Mouse (Mus musculus) C2C12 (cell line): ENCODE results near the gene Anks1. TPM values are rescaled to one million over a fixed set of nuclear protein-coding genes. Genes with fewer than 3 reads are reported as not detected.
A peak's percentile ranks its signal among the peaks of the same experiment; 100 is the strongest.

Experiments
- H3K27me3 ChIP-seq: one replicate; pipeline ENCODE4 v1.6.1; 2011; ENCODE audit not compliant: control insufficient read depth, insufficient read depth, insufficient read length
- H3K36me3 ChIP-seq: one replicate; pipeline ENCODE4 v1.6.1; 2011; ENCODE audit not compliant: control insufficient read depth, insufficient read depth
- H3K4me3 ChIP-seq: one replicate; pipeline ENCODE4 v1.5.1; 2011; ENCODE audit warnings: mild to moderate bottlenecking, control low read depth; ENCODE audit not compliant: poor library complexity, insufficient read depth, severe bottlenecking
- H3K79me2 ChIP-seq: one replicate; pipeline ENCODE4 v1.6.1; 2011; ENCODE audit not compliant: control insufficient read depth, insufficient read depth
- H3K79me3 ChIP-seq: one replicate; pipeline ENCODE4 v1.6.1; 2011; ENCODE audit warnings: low read depth, control low read depth
- H3ac ChIP-seq: one replicate; pipeline ENCODE3; 2011; ENCODE audit warnings: low read depth; ENCODE audit not compliant: control insufficient read depth, insufficient read length
- CEBPB ChIP-seq: IDR thresholded peaks from one replicate; pipeline ENCODE4 v1.6.1; 2011; ENCODE audit warnings: low read depth, mild to moderate bottlenecking, control low read depth, moderate library complexity
- CTCF ChIP-seq: IDR thresholded peaks from one replicate; pipeline ENCODE4 v1.5.1; 2011; ENCODE audit not compliant: control insufficient read depth, insufficient read depth, insufficient read length
- FOSL1 ChIP-seq: IDR thresholded peaks from one replicate; pipeline ENCODE4 v1.8.0; 2011; ENCODE audit warnings: mild to moderate bottlenecking, low read length; ENCODE audit not compliant: poor library complexity, insufficient read depth, severe bottlenecking
- MAX ChIP-seq: IDR thresholded peaks from one replicate; pipeline ENCODE4 v1.6.1; 2011; ENCODE audit warnings: mild to moderate bottlenecking, control low read depth
- MYOD1 ChIP-seq: IDR thresholded peaks from one replicate; pipeline ENCODE4 v1.6.1; 2011; ENCODE audit warnings: low read depth; ENCODE audit not compliant: control insufficient read depth, insufficient read length
- MYOG ChIP-seq: IDR thresholded peaks from one replicate; pipeline ENCODE4 v1.6.1; 2011; ENCODE audit not compliant: control insufficient read depth, insufficient read length; ENCODE audit errors: extremely low read depth
- USF1 ChIP-seq: IDR thresholded peaks from one replicate; pipeline ENCODE4 v1.6.1; 2011; ENCODE audit warnings: low read depth, mild to moderate bottlenecking, control low read depth, moderate library complexity
- polyA plus RNA-seq: library from polyadenylated mRNA; unstranded; fragments of >200 nt; fragmentation: generic; extraction: Trizol; gene quantifications from one replicate; pipeline ENCODE4 v1.2.1, GENCODE M21; 2012; ENCODE audit warnings: missing spikeins

Anks1 gene
- polyA plus RNA-seq, 1 experiment, result 8.5 TPM

GRCm38 (mm10) chr17:28072730-28073129 is 163.6 kb downstream of the Anks1 start:
- Histone ChIP-seq H3K79me2 (no peaks in the 10 kb centered on the region), H3K4me3 (no peak overlapping the region), H3K27me3 (peaks cover 31% of the 10 kb centered on the region), H3K79me3 (no peaks in the 10 kb centered on the region), H3ac (no peak overlapping the region), H3K36me3 (no peaks in the 10 kb centered on the region)
- TF ChIP-seq FOSL1 (no peak), CEBPB (no peak), MAX (no peak), USF1 (no peak), MYOG (no peak), CTCF (no peak), MYOD1 (no peak)

- peaks cover 39% of the 10 kb centered on the region for H3K27me3 ChIP-seq
- no peaks in the 10 kb centered on the region for H3K79me3 ChIP-seq
- H3K79me2 ChIP-seq, result no peaks in the 10 kb centered on the region
- H3ac ChIP-seq, result no peak overlapping the region
- no peaks in the 10 kb centered on the region for H3K36me3 ChIP-seq
- no peak for TF ChIP-seq MAX
- no peak overlapping the region for H3K4me3 ChIP-seq
These were observed 165.4 kb downstream of the Anks1 start for GRCm38 (mm10) chr17:28074486-28074885.

- Histone ChIP-seq H3ac (no peak overlapping the region), H3K36me3 (no peaks in the 10 kb centered on the region), H3K79me3 (no peaks in the 10 kb centered on the region), H3K27me3 (peaks cover 47% of the 10 kb centered on the region), H3K4me3 (no peak overlapping the region), H3K79me2 (no peaks in the 10 kb centered on the region)
- TF ChIP-seq FOSL1 (no peak), CEBPB (no peak), USF1 (no peak), MYOD1 (no peak), MYOG (no peak), MAX (no peak)
These were observed 168.9 kb downstream of the Anks1 start for GRCm38 (mm10) chr17:28078028-28078427.

- Histone ChIP-seq H3ac (peak overlapping the region; percentile 22), H3K27me3 (peaks cover 49% of the 10 kb centered on the region), H3K79me3 (no peaks in the 10 kb centered on the region), H3K36me3 (no peaks in the 10 kb centered on the region), H3K79me2 (no peaks in the 10 kb centered on the region), H3K4me3 (no peak overlapping the region)
- no peak for TF ChIP-seq FOSL1
- no peak for TF ChIP-seq USF1
- TF ChIP-seq CTCF, result peak; percentile 71
These were observed 170.5 kb downstream of the Anks1 start for GRCm38 (mm10) chr17:28079618-28080017.

- H3ac ChIP-seq, result peak within 1 kb of the TSS; percentile 22
- H3K27me3 ChIP-seq, result peaks cover 45% of the 10 kb centered on the region
- TF ChIP-seq CTCF, result no peak
- TF ChIP-seq CEBPB, result no peak
- no peak for TF ChIP-seq MYOD1
- TF ChIP-seq FOSL1, result no peak
- TF ChIP-seq MAX, result no peak
- TF ChIP-seq USF1, result no peak
- TF ChIP-seq MYOG, result no peak
- no peaks in the 10 kb centered on the region for H3K36me3 ChIP-seq
- no peaks in the 10 kb centered on the region for H3K79me3 ChIP-seq
- no peaks in the 10 kb centered on the region for H3K79me2 ChIP-seq
- H3K4me3 ChIP-seq, result no peak within 1 kb of the TSS
These were observed 171.1 kb downstream of the Anks1 start, which contains the start of gene Tcp11 for GRCm38 (mm10) chr17:28080045-28080816. Gene Tcp11 (minus strand): TSS chr17:28080639.

GRCm38 (mm10) chr17:28080817-28081165 is 171.7 kb downstream of the Anks1 start:
- Histone ChIP-seq H3ac (no peak overlapping the region), H3K79me2 (no peaks in the 10 kb centered on the region), H3K79me3 (no peaks in the 10 kb centered on the region), H3K4me3 (no peak overlapping the region), H3K27me3 (peaks cover 40% of the 10 kb centered on the region), H3K36me3 (no peaks in the 10 kb centered on the region)
- TF ChIP-seq CTCF (no peak), FOSL1 (no peak), USF1 (no peak), CEBPB (no peak), MAX (no peak), MYOD1 (no peak), MYOG (no peak)
